Mouse (Mus musculus): ENCODE data around the gene Vwa8. TPM values are rescaled to one million over a fixed set of nuclear protein-coding genes. Genes with fewer than 3 reads are reported as not detected.
"Not testable (repeated sequence)": the region's sequence is repeated elsewhere in the genome, so short reads cannot be mapped to it uniquely, and the experiment has no call there.

Gene Vwa8
- polyA plus RNA-seq, 1 experiment from 2014 or later = 9.2 TPM

GRCm38 (mm10) chr14:78987543-78987942 lies 138.7 kb downstream of the Vwa8 start:
- Histone ChIP-seq H3K9ac (no peak overlapping the region), H3K9me3 (ENCODE audit: control insufficient read depth, low read length) (no peaks in the 10 kb centered on the region), H3K36me3 (replicated peaks; ENCODE audit: control insufficient read depth, insufficient read depth) (no peaks in the 10 kb centered on the region), H3K4me1 (replicated peaks; ENCODE audit: control insufficient read depth, insufficient read depth, low read length) (no peaks in the 10 kb centered on the region), H3K4me3 (replicated peaks; ENCODE audit: low read length) (no peak overlapping the region), H3K4me2 (replicated peaks) (no peak overlapping the region), H3K27me3 (ENCODE audit: control insufficient read depth, insufficient read depth, low read length) (no peaks in the 10 kb centered on the region), H3K27ac (no peak overlapping the region)
- no peak for ATAC-seq (ENCODE audit: low FRiP score)
- no peak for DNase-seq (ENCODE audit: low spot score)
- WGBS = 90% methylated on average over 8 of the region's 8 CpGs

- Histone ChIP-seq H3K9me3 (ENCODE audit: control insufficient read depth, low read length) (no peaks in the 10 kb centered on the region), H3K4me3 (replicated peaks; ENCODE audit: low read length) (no peak overlapping the region), H3K4me1 (replicated peaks; ENCODE audit: control insufficient read depth, insufficient read depth, low read length) (no peaks in the 10 kb centered on the region), H3K36me3 (replicated peaks; ENCODE audit: control insufficient read depth, insufficient read depth) (no peaks in the 10 kb centered on the region), H3K4me2 (replicated peaks) (no peak overlapping the region), H3K9ac (no peak overlapping the region), H3K27me3 (ENCODE audit: control insufficient read depth, insufficient read depth, low read length) (no peaks in the 10 kb centered on the region), H3K27ac (no peak overlapping the region)
- DNase-seq (ENCODE audit: low spot score) (no peak), ATAC-seq (ENCODE audit: low FRiP score) (no peak)
- WGBS = 82% methylated on average over 4 of the region's 4 CpGs
Measured at GRCm38 (mm10) chr14:78992456-78992855, 143.6 kb downstream of the Vwa8 start.

DNA sequence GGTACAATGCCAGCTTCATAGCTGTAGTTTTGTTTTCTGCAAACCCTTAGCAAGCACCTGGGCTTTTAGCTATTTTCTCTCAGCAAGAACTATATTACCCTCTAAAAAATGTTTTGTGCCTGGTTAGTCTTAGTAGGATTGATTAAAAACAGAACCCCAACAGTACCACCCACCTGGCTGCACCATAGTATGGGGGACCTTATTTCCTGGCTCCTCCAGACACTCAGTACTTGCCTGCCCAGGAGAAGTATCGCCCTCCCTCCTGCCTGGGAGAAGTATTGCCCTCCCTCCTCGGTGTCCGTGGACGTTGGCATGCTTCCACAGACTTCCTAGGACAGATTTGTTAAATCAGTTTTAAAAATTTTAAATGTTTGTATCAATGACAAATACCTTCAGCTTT lies 144.7 kb downstream of the Vwa8 start:
- no peaks in the 10 kb centered on the region for H3K27me3 ChIP-seq (ENCODE audit: control insufficient read depth, insufficient read depth, low read length)
- no peaks in the 10 kb centered on the region for H3K4me1 ChIP-seq (replicated peaks; ENCODE audit: control insufficient read depth, insufficient read depth, low read length)
- no peak overlapping the region for H3K4me2 ChIP-seq (replicated peaks)
- H3K9ac ChIP-seq = no peak overlapping the region
- no peaks in the 10 kb centered on the region for H3K9me3 ChIP-seq (ENCODE audit: control insufficient read depth, low read length)
- H3K27ac ChIP-seq = no peak overlapping the region
- ATAC-seq (ENCODE audit: low FRiP score) (no peak), DNase-seq (ENCODE audit: low spot score) (no peak)
- 83% methylated on average over 4 of the region's 4 CpGs for WGBS
- H3K36me3 ChIP-seq (replicated peaks; ENCODE audit: control insufficient read depth, insufficient read depth) = no peaks in the 10 kb centered on the region
- H3K4me3 ChIP-seq (replicated peaks; ENCODE audit: low read length) = no peak overlapping the region

DNA sequence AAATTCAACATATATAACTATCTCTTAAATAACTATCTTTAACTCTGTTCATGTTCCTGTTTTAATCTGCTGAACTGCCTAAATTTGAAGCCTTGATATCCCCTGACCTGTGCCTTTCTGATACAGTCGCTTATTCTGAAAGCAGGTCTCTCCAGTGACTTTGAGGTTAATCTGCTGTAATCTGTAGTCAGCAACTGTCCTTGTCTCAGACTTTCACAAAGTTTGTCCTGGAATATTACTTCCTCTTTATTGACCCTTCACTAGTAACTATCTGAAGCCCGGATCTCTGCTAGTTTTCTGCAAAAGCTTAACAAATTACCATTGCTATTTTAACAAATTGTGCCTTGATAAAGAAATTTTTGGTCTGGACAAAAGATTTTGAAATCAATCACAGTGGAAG lies 147.5 kb downstream of the Vwa8 start:
- no peak for DNase-seq (ENCODE audit: low spot score)
- H3K27me3 ChIP-seq (ENCODE audit: control insufficient read depth, insufficient read depth, low read length) = no peaks in the 10 kb centered on the region
- no peak overlapping the region for H3K4me3 ChIP-seq (replicated peaks; ENCODE audit: low read length)
- WGBS = 93% methylated on average over 2 of the region's 2 CpGs
- H3K36me3 ChIP-seq (replicated peaks; ENCODE audit: control insufficient read depth, insufficient read depth) = no peaks in the 10 kb centered on the region
- H3K4me2 ChIP-seq (replicated peaks) = no peak overlapping the region
- H3K9me3 ChIP-seq (ENCODE audit: control insufficient read depth, low read length) = no peaks in the 10 kb centered on the region
- H3K9ac ChIP-seq = no peak overlapping the region
- no peak for ATAC-seq (ENCODE audit: low FRiP score)
- no peak overlapping the region for H3K27ac ChIP-seq
- no peaks in the 10 kb centered on the region for H3K4me1 ChIP-seq (replicated peaks; ENCODE audit: control insufficient read depth, insufficient read depth, low read length)

DNA sequence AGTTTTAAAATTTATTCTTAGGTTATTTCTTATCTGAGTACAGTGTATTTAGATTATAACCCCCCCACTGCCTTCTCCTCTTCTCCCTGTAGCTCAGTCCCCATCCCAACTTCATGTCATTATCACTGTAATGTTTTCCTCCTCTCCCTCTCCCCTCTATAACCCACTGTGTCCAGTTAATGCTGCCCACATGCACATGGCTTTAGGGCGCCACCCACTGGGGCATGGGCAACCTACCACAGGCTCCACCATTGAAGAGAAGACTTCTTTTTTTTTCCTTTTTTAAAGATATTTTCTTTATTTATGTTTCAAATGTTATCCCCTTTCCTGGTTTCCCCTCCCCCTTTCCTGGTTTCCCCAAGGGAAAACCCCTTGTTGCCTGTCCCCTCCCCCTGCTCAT lies 154.7 kb downstream of the Vwa8 start:
- 65% methylated on average over 1 of the region's 1 CpGs for WGBS
- no peak overlapping the region for H3K4me3 ChIP-seq (replicated peaks; ENCODE audit: low read length)

DNA sequence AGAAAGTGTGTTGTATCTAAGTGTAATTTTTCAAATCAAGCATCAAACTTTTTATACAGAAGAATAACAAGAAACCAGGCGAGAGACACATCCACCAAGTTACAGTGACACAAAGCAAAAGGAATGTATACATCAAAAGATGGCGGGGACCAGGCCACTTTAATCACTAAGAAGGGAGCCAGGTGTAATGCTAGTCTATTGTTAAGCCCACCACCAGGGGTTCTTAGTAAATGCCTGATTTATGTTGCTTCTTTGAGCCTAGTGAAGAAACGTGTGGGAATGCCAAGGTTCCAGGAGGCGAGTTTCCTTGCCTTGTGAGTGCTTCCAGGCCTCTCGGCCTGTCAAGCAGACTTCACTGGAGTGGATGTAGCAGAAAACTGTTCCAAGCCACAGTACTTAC lies 168.9 kb downstream of the Vwa8 start:
- ATAC-seq (ENCODE audit: low FRiP score); H3K9me3 ChIP-seq (ENCODE audit: control insufficient read depth, low read length); H3K27me3 ChIP-seq (ENCODE audit: control insufficient read depth, insufficient read depth, low read length); H3K4me2 ChIP-seq (replicated peaks); DNase-seq (ENCODE audit: low spot score); H3K4me3 ChIP-seq (replicated peaks; ENCODE audit: low read length); H3K36me3 ChIP-seq (replicated peaks; ENCODE audit: control insufficient read depth, insufficient read depth); H3K9ac ChIP-seq; H3K27ac ChIP-seq: not testable (repeated sequence)
- WGBS = 88% methylated on average over 5 of the region's 5 CpGs
- peaks cover 12% of the 10 kb centered on the region; the same call in 1 of the 2 replicates for H3K4me1 ChIP-seq (replicated peaks; ENCODE audit: control insufficient read depth, insufficient read depth, low read length)

More for the DNA sequence above, 154.7 kb downstream of the Vwa8 start:
- H3K9ac ChIP-seq = no peak overlapping the region
- no peaks in the 10 kb centered on the region for H3K27me3 ChIP-seq (ENCODE audit: control insufficient read depth, insufficient read depth, low read length)
- H3K4me2 ChIP-seq (replicated peaks) = no peak overlapping the region
- no peak for DNase-seq (ENCODE audit: low spot score)
- no peaks in the 10 kb centered on the region for H3K36me3 ChIP-seq (replicated peaks; ENCODE audit: control insufficient read depth, insufficient read depth)
- H3K9me3 ChIP-seq (ENCODE audit: control insufficient read depth, low read length) = no peaks in the 10 kb centered on the region
- no peak for ATAC-seq (ENCODE audit: low FRiP score)
- H3K27ac ChIP-seq = no peak overlapping the region
- no peaks in the 10 kb centered on the region for H3K4me1 ChIP-seq (replicated peaks; ENCODE audit: control insufficient read depth, insufficient read depth, low read length)

- 84% methylated on average over 4 of the region's 4 CpGs for WGBS
- H3K4me1 ChIP-seq (replicated peaks; ENCODE audit: control insufficient read depth, insufficient read depth, low read length) = peaks cover 13% of the 10 kb centered on the region
- ATAC-seq (ENCODE audit: low FRiP score) (no peak), DNase-seq (ENCODE audit: low spot score) (no peak)
- no peaks in the 10 kb centered on the region for H3K27me3 ChIP-seq (ENCODE audit: control insufficient read depth, insufficient read depth, low read length)
- no peak overlapping the region for H3K4me3 ChIP-seq (replicated peaks; ENCODE audit: low read length)
- no peak overlapping the region for H3K4me2 ChIP-seq (replicated peaks)
- no peaks in the 10 kb centered on the region for H3K9me3 ChIP-seq (ENCODE audit: control insufficient read depth, low read length)
- H3K9ac ChIP-seq = no peak overlapping the region
- no peak overlapping the region for H3K27ac ChIP-seq
- H3K36me3 ChIP-seq (replicated peaks; ENCODE audit: control insufficient read depth, insufficient read depth) = no peaks in the 10 kb centered on the region
Measured at GRCm38 (mm10) chr14:79018564-79018963, 169.7 kb downstream of the Vwa8 start.

DNA sequence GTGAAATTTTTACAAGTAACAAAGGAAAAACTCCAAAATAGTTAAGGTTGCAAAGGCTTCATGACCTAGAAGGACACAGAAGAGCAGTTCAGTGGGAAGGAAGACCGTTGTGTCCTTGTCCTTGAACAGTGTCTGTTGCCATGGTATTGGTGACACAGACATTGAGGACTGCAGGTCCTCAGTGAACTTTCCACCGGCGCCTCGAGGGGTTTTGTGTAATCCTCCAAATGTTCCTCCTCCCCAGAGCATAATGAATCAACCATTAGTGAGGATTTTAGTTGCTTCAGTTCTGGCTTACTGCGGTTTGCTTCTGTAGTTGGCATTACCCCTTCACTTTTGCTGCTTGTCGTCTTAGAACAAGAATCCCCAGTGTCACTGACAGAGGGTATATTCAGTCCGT lies 172.9 kb downstream of the Vwa8 start:
- Histone ChIP-seq H3K27ac (no peak overlapping the region; the same call in 1 of the 2 replicates), H3K4me1 (replicated peaks; ENCODE audit: control insufficient read depth, insufficient read depth, low read length) (peaks cover 13% of the 10 kb centered on the region), H3K4me3 (replicated peaks; ENCODE audit: low read length) (no peak overlapping the region), H3K4me2 (replicated peaks) (no peak overlapping the region), H3K9me3 (ENCODE audit: control insufficient read depth, low read length) (no peaks in the 10 kb centered on the region), H3K36me3 (replicated peaks; ENCODE audit: control insufficient read depth, insufficient read depth) (no peaks in the 10 kb centered on the region), H3K9ac (no peak overlapping the region), H3K27me3 (ENCODE audit: control insufficient read depth, insufficient read depth, low read length) (no peaks in the 10 kb centered on the region)
- 25% methylated on average over 7 of the region's 7 CpGs for WGBS
- DNase-seq (ENCODE audit: low spot score) = peak; percentile 42
- no peak for ATAC-seq (ENCODE audit: low FRiP score)

DNA sequence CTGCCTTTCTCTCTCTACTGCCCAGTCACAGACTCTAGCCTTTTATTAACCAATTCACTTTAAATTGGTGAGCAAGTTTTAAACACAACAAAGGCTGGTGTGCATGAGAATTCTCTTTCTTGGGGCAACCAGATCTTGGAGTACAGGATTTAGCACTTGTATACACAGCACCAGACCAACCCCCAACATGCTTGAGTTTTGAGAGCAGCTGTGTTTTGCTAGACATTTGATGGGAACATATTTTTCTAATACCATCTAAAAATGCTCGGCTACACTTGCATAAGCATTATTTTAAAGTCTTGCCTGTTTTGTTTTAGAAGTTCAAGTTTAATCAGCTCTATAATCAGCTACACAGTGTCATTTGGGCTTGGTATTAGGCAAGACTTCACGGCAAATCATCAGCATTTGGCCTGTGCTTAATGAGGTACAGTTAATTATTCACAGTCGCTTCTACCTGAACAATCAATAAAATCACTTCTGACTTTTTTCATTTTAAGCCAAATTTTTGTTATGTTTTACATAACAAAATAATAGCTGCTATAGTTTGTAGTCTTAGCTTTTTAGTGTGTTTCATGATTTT lies 180.2 kb downstream of the Vwa8 start:
- ATAC-seq (ENCODE audit: low FRiP score) (no peak), DNase-seq (ENCODE audit: low spot score) (no peak)
- H3K9ac ChIP-seq = no peak overlapping the region
- 74% methylated on average over 3 of the region's 3 CpGs for WGBS
- H3K4me2 ChIP-seq (replicated peaks) = no peak overlapping the region
- H3K4me1 ChIP-seq (replicated peaks; ENCODE audit: control insufficient read depth, insufficient read depth, low read length) = no peaks in the 10 kb centered on the region
- no peak overlapping the region for H3K27ac ChIP-seq
- H3K4me3 ChIP-seq (replicated peaks; ENCODE audit: low read length) = no peak overlapping the region
- H3K27me3 ChIP-seq (ENCODE audit: control insufficient read depth, insufficient read depth, low read length) = no peaks in the 10 kb centered on the region
- no peaks in the 10 kb centered on the region for H3K36me3 ChIP-seq (replicated peaks; ENCODE audit: control insufficient read depth, insufficient read depth)
- H3K9me3 ChIP-seq (ENCODE audit: control insufficient read depth, low read length) = no peaks in the 10 kb centered on the region

- DNase-seq (ENCODE audit: low spot score) = no peak
- no peak overlapping the region for H3K4me2 ChIP-seq (replicated peaks)
- WGBS = 88% methylated on average over 3 of the region's 3 CpGs
Measured at GRCm38 (mm10) chr14:79030715-79031114, 181.9 kb downstream of the Vwa8 start.

More at GRCm38 (mm10) chr14:79030715-79031114, 181.9 kb downstream of the Vwa8 start:
- H3K4me3 ChIP-seq (replicated peaks; ENCODE audit: low read length) = no peak overlapping the region
- no peaks in the 10 kb centered on the region for H3K36me3 ChIP-seq (replicated peaks; ENCODE audit: control insufficient read depth, insufficient read depth)
- no peaks in the 10 kb centered on the region for H3K27me3 ChIP-seq (ENCODE audit: control insufficient read depth, insufficient read depth, low read length)
- no peak for ATAC-seq (ENCODE audit: low FRiP score)
- H3K9me3 ChIP-seq (ENCODE audit: control insufficient read depth, low read length) = no peaks in the 10 kb centered on the region
- no peak overlapping the region for H3K9ac ChIP-seq
- H3K4me1 ChIP-seq (replicated peaks; ENCODE audit: control insufficient read depth, insufficient read depth, low read length) = no peaks in the 10 kb centered on the region
- no peak overlapping the region for H3K27ac ChIP-seq
